Mouse (Mus musculus) B cell, adult (primary cell): Measurements from ENCODE around the gene Sv2c. TPM values are rescaled to one million over a fixed set of nuclear protein-coding genes. Genes with fewer than 3 reads are reported as not detected.

Source experiments
- total RNA-seq: library from RNA; stranded (reverse); gene quantifications from 4 replicates; pipeline ENCODE4 v1.2.4, GENCODE M21; 2023; ENCODE audit not compliant: inconsistent age

Gene Sv2c
- 0.13 to 1.3 TPM (median 0.29 TPM) in 4 replicates for total RNA-seq

GRCm38 (mm10) chr13:96132401-96132816 is at the start of gene Sv2c:
Gene Sv2c, minus strand, starts transcription at chr13:96132577.

GRCm38 (mm10) chr13:96081754-96082153 is 50.6 kb downstream of the Sv2c start, which contains the start of gene Gm17190:
Gene Gm17190, plus strand, starts transcription at chr13:96082054.

GRCm38 (mm10) chr13:96081276-96081675 is 51.1 kb downstream of the Sv2c start, which contains the start of gene Gm20075:
Gene Gm20075, minus strand, starts transcription at chr13:96081376.

Other genes with a start within 250 kb of the Sv2c start
- 0.67 to 1.2 TPM (median 1.1 TPM) in 4 replicates for gene Iqgap2, start 240.7 kb downstream of the Sv2c start, total RNA-seq
- 7.6 to 11.7 TPM (median 9.2 TPM) in 4 replicates for gene Gm20075, start 51.2 kb downstream of the Sv2c start, total RNA-seq
- not detected in 4 replicates for gene Gm17190, start 50.5 kb downstream of the Sv2c start, total RNA-seq